Mouse (Mus musculus): Measurements from ENCODE around the gene Fiz1.
A peak's percentile ranks its signal among the peaks of the same experiment; 100 is the strongest.

The Fiz1 gene

DNA sequence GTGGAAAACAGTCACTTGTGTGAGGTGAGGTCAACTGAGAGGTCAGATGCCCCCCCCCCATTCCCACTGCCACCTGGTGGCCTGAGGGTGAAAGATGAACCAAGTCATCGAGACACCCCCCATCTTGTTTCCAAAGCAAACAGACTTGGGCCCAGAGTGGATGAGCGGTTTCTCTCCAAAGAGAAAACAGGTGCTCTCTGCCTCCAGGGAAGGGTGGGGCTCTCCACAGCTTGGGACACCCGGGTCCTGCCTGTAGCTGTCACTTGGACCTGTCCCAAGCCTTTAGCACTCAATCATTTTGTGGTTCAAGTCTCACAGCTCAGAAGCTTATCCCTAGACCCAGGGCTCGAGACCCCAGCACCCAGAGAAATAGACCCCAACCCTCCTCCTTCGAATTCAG, 51.0 kb downstream of the Fiz1 start:
- no peak for DNase-seq (ENCODE audit: low read depth, low spot score)
- H3K27me3 ChIP-seq (ENCODE audit: control insufficient read depth, insufficient read depth, low read length, poor library complexity, severe bottlenecking) = no peaks in the 10 kb centered on the region
- H3K36me3 ChIP-seq (ENCODE audit: control insufficient read depth, insufficient read depth, low read length, poor library complexity, severe bottlenecking) = no peaks in the 10 kb centered on the region

DNA sequence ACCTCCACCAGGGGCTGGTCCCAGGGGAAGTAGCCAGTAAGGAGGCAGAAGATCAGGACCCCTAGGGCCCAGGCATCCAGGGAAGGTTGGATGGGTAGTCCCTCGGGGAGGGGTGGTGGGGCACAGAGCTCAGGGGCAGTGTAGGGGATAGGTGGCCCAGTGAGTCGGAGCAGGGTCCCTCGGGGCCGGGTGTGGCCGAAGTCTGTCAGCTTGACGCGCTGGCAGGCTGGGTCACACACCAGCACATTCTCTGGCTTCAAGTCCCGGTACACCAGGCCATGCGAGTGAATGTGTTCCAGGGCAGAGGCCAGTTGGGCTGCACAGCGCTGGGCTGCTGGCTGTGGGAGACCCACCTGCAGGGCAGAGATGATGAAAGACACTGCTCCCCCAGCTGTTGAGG, 57.1 kb downstream of the Fiz1 start:
- no peaks in the 10 kb centered on the region for H3K36me3 ChIP-seq (ENCODE audit: control insufficient read depth, insufficient read depth, low read length, poor library complexity, severe bottlenecking)
- H3K27me3 ChIP-seq (ENCODE audit: control insufficient read depth, insufficient read depth, low read length, poor library complexity, severe bottlenecking) = no peaks in the 10 kb centered on the region
- DNase-seq (ENCODE audit: low read depth, low spot score) = peak; percentile 16
